Mouse (Mus musculus): ENCODE data around the gene Nr1h3.

The Nr1h3 gene

DNA sequence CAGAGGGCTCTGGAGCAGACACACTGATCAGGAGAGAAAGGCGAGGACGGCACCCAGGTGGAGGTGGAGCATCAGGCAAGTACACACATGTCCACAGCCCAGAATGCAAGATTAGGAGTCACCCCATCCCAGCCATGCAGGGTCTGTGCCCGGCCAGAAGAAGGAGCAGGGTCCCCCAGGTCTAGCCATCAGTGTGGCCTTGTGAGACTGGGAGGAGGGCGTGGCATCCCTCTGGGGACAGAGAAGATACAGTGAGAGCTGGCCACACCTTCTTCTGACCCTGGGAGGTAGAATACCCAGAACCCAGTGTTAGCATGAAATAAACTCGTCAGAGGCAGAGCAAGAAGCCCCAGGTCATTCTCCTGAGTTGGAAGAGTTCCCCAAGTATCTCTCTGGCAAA, 63.3 kb downstream of the Nr1h3 start:
- no peak for DNase-seq (ENCODE audit: low spot score)

DNA sequence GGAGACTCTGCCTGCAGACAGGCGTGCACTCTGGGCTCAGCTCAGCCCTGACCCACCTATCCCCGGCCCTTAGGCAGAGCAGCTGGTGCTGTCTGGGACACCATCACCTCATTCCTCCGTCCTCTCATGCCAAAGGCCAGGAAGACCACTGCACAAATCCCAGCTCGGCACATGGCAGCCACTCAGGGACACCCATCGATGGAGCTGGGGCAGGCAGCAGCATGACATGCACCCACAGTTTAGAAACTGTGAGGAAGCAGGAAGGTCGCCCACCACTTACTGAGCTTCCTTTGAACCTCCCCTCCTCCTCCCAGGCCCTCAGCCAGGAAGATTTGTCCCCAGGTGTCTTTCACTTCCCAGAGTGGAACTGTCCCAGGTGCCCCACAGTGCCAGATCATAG, 65.2 kb downstream of the Nr1h3 start:
- DNase-seq (ENCODE audit: low spot score) = no peak

DNA sequence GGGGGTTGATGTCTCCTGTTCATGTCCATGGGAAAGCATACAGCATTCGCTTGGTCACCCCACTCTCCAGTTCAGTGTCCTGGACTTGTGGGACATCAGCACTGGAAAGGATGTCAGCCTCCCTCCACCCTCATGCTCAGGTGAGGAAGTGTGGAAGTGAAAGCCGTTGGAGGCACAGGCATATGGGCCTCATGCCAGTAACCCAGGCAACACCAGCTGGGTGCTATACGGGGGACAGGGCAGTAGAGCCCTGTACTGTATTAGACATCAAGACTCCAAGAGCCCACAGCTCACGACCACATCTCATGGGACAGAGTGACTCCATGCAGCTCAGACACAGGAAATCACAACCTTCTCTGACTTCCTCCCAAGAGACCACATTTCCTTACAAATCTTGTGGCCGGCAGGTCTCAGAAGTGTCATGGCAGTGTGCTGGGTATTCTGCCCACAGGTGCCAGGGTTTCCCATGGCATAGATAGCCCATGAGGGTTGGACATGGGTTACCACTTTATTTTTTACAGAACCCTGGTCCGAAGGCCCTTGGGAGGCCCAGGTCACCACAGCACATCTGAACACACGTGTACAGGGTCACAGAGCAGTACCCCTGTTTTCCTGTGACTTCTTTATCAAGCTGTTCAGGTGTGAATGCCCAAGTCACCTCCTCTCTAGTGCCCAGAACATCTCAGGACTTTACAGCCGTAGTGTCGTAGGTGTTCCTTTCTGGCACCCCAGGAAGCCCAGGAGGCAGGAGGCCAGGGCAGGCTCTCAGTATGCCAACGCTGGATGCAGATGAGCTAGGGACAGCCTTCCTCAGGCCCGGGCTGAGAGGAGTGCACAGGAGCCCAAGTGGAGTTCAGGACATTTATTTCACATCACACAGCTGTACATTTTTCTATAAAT, 65.9 kb downstream of the Nr1h3 start:
- DNase-seq (ENCODE audit: low spot score) = no peak
